Mouse (Mus musculus) lung, adult 2 months (tissue): Measurements from ENCODE around the gene Topors. TPM values are rescaled to one million over a fixed set of nuclear protein-coding genes. Genes with fewer than 3 reads are reported as not detected.

Source experiments
- DNase-seq: peaks from one replicate; pipeline ENCODE4 v3.0.0; 2022
- H3K4me1 ChIP-seq: fragments of 200-500 bp; 2 replicates; pipeline ENCODE4 v1.6.1; 2011; ENCODE audit warnings: low read length; ENCODE audit not compliant: control insufficient read depth, insufficient read depth
- H3K4me3 ChIP-seq: fragments of 200-500 bp; replicated peaks from 2 replicates; pipeline ENCODE3; 2011; ENCODE audit warnings: low read depth, mild to moderate bottlenecking, control low read depth, low read length; ENCODE audit errors: extremely low read depth
- CTCF ChIP-seq: fragments of 200-500 bp; IDR thresholded peaks from 2 replicates; pipeline ENCODE4 v1.5.1; 2011; ENCODE audit warnings: mild to moderate bottlenecking, low read length, control low read depth; ENCODE audit not compliant: insufficient read depth
- POLR2A ChIP-seq: fragments of 200-500 bp; IDR thresholded peaks from 2 replicates; pipeline ENCODE4 v1.6.1; 2011; ENCODE audit warnings: low read depth, mild to moderate bottlenecking, control low read depth, low read length, borderline replicate concordance; ENCODE audit errors: extremely low read depth
- WGBS: fragments of 180-500 bp; shearing (Covaris S2); methylation state at CpG from one replicate; pipeline ENCODE4 v1.1.7; 2018; 5-methylcytosine and 5-hydroxymethylcytosine counted together
- polyA plus RNA-seq: library from polyadenylated mRNA; depleted of rRNA; stranded (reverse); fragments of >200 nt; gene quantifications from 2 replicates; pipeline ENCODE4 v1.2.3, GENCODE M21; 2012

Topors gene
- polyA plus RNA-seq, 1 experiment = 5.3 TPM

DNA sequence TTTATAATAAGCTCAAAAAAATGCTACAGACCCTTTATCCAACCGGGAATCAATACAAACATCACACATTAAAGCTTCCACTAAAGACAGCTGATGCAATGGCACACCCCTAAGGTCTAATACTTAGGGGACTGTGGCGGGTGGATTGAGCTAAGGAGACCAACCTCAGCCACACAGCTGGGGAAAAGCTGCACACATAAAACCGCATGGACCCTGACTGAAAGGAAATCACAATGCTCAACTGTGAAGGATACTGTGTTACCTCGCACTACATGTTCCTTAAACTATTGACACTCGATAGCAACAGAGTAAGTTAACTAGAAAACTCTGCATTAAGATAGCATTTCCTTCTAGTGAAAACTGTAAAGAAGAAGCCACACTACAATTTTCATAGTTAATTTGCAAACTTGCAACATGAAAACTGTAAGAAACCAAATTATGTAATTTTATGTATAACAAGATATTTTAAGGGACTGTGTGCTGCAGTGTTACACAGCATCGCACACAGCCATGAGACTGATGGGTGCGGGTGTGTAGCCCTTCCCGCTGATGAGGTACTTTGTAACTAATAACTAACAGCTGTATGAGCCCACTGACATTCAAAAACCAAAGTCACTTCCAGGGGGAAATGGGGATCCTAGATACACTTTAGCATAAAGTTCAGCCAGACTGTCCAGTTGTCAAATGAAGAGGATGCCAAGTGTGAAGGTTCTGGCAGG, 15.1 kb downstream of the Topors start:
- TF ChIP-seq CTCF (no peak), POLR2A (no peak)
- Histone ChIP-seq H3K4me1 (no peaks in the 10 kb centered on the region), H3K4me3 (no peak overlapping the region)
- DNase-seq = no peak
- 74% methylated on average over 8 of the region's 8 CpGs for WGBS

DNA sequence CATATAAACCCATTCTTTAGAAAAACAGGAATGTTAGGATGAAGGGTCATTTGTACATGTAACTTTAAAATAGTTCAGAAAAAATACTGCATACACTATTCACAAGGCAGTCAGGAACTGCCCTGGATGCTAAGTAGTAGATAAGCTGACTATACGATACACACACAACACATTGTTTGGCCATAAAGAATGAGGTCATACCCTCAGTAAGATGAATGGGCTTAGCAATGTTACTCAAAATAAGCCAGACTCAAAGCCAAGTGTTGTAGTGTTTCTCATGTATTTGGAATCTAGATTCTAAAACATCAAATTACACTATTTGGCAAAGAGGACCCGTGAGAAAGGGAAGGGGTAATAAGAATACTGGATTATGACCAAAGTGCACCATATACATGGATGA, 15.9 kb downstream of the Topors start:
- DNase-seq = no peak
- 42% methylated on average over 2 of the region's 2 CpGs for whole genome bisulfite sequencing
- Histone ChIP-seq H3K4me1 (no peaks in the 10 kb centered on the region), H3K4me3 (no peak overlapping the region)
- TF ChIP-seq CTCF (no peak), POLR2A (no peak)

DNA sequence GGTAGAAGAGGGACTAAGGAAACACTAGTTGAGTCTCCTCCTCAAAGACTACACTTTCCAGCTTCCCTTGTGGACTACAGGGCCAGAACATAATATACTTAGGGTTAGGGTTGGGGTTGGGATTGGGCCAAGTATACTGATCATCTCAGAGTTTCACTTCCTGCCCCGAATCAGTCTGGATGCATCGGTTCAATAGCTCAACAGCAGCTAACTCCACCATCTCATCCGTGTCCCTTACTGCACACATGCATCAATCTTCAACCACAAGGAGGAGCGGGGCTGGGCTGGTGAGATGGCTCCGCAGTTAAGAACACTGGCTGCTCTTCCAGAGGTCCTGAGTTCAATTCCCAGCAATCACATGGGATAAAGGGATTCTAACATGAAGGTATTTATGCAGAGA, 18.7 kb downstream of the Topors start:
- no peak for DNase-seq
- TF ChIP-seq POLR2A = no peak
- no peak for TF ChIP-seq CTCF
- Histone ChIP-seq H3K4me1 (no peaks in the 10 kb centered on the region), H3K4me3 (no peak overlapping the region)
- 73% methylated on average over 5 of the region's 5 CpGs for WGBS

DNA sequence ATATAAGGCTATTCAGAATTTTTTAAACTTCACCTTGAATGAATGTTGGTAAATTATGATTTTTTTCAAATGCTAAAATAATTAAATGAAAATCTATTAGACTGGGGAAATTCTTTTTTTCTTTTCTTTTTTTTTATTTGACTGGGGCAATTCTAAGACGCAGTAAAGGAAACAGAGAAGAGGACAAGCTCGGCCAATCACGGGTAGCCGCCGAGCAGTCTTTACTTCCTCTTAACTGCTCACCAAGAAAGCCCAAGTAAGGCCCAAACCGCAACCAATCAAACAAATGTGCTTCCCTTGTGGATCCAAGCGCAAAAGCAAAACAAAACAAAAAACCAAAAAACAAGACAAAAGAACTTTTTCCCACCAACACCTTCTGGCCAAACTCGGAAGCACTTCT, 25.6 kb downstream of the Topors start:
- Histone ChIP-seq H3K4me1 (peaks cover 4% of the 10 kb centered on the region; the same call in 1 of the 2 replicates), H3K4me3 (no peak overlapping the region)
- no peak for DNase-seq
- TF ChIP-seq POLR2A (no peak), CTCF (no peak)
- WGBS = 68% methylated on average over 8 of the region's 8 CpGs

DNA sequence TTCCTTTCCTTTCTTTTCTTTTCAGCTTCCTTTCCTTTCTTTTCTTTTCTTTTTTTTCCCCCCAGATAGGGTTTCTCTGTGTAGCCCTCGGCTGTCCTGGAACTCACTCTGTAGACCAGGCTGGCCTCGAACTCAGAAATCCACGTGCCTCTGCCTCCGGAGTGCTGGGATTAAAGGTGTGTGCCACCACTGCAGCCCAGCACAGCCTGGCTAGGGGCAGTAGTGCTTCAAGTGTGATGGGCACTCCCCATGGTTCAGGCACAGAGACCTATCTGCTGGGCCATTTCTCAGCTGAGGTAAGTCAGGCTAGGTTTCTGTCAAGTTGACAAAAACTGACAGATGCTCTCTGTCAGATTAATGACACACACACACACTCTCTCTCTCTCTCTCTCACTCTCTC, 26.6 kb downstream of the Topors start:
- H3K4me3 ChIP-seq = no peak overlapping the region
- H3K4me1 ChIP-seq = peaks cover 4% of the 10 kb centered on the region; the same call in 1 of the 2 replicates
- no peak for DNase-seq
- TF ChIP-seq POLR2A (no peak), CTCF (no peak)
- 83% methylated on average over 4 of the region's 4 CpGs for WGBS

DNA sequence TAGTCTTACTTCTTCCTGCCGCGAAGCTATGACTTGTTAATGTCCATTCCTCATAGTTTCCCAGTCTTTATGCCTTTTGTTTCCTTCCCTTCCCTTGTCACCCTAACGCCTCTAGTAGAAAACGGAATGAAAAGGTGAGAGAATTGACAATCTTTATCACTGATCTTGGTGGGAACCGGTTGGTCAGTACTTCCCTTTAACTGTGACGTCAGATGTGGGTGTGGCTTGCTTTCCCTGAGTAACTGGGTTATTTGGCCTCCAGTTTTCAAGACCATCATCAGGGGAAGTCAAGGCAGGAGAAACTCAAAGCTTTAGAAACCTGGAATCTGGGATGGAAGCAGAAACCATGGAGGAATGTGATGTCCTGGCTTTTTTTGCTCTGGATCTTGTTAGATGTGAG, 27.7 kb downstream of the Topors start:
- WGBS = 50% methylated on average over 6 of the region's 6 CpGs
- Histone ChIP-seq H3K4me3 (no peak overlapping the region), H3K4me1 (peaks cover 5% of the 10 kb centered on the region)
- no peak for DNase-seq
- TF ChIP-seq POLR2A = no peak
- no peak for TF ChIP-seq CTCF

DNA sequence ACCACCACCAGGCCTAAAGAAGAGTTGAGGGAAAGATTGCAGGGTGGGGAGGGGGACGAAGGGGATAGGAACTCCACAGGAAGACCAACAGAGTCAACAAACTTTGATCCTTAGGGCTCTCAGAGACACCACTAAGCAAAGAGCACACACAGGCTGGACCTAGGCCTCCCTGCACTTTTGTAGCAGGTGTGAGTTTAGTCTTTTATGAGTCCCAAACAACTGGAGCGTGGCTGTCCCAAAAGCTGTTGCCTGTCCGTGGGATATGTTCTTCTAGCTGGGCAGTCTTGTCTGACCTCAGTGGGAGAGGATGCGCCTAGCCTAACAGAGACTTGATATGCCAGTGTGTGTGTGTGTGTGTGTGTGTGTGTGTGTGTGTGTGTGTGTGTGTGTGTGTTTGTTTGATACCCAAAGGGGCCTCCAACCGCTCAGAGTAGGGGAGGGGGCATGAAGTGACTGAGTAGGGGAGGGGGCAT, 29.3 kb downstream of the Topors start:
- Histone ChIP-seq H3K4me1 (peaks cover 6% of the 10 kb centered on the region), H3K4me3 (peak overlapping the region; percentile 73)
- no peak for TF ChIP-seq CTCF
- no peak for TF ChIP-seq POLR2A
- 40% methylated on average over 5 of the region's 5 CpGs for WGBS
- no peak for DNase-seq

DNA sequence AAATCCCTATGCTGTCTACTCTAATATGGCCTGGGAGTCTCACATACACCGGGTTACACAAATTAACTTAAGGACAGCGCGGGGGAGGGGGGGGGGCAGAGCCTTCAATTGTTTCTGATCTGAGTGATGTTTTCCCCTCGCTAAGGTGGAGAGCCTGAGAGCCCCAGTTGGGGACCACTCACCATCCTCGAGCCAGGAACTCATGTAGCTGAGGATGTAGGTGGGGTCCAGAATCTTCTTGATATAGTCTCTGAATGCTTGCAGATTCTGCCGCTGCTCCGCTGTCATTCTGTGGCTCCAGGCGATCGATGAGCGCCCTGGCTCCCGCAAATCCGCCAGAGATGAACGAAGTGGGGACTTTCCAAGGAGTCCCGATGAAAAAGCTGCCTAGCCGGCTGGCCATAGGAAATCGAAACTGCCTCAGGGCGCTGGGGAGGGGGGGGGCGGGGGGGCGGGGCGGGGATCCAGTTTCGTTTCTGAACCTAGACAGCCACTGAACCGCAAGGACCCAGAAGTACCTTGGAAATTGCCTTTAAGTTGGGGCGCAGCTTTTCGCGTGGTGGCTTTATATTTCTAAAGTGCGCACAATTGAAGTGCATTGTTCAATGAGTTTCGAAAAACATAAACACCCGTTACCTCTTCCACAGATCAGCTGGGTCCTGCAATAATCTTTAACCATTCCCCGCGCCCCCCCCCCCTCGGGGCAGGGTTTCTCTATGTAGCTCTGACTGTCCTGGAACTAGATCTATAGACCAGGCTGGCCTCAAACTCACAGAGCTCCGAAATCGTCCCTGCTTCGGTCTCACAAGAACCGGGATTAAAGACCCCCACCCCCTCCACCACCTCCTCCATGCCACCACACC, 30.0 kb downstream of the Topors start, which contains the start of gene Ddx58:
TSS of gene Ddx58 (minus strand) at position 420 of the 863 bp plus-strand sequence.
- Histone ChIP-seq H3K4me1 (peaks cover 6% of the 10 kb centered on the region), H3K4me3 (peak within 1 kb of the TSS; percentile 92)
- DNase-seq = peak; percentile 61
- TF ChIP-seq POLR2A (0 out of 2 replicates have a peak, but pooled peaks have one; percentile 40), CTCF (no peak)
- WGBS = 2% methylated on average over 35 of the region's 35 CpGs
